Mouse (Mus musculus): ENCODE results near the gene Zfp992. TPM values are rescaled to one million over a fixed set of nuclear protein-coding genes. Genes with fewer than 3 reads are reported as not detected.
"Not testable (repeated sequence)": the region's sequence is repeated elsewhere in the genome, so short reads cannot be mapped to it uniquely, and the experiment has no call there.

The Zfp992 gene
- total RNA-seq, 2 experiments from 2014 or later: 2.5 to 2.8 TPM

DNA sequence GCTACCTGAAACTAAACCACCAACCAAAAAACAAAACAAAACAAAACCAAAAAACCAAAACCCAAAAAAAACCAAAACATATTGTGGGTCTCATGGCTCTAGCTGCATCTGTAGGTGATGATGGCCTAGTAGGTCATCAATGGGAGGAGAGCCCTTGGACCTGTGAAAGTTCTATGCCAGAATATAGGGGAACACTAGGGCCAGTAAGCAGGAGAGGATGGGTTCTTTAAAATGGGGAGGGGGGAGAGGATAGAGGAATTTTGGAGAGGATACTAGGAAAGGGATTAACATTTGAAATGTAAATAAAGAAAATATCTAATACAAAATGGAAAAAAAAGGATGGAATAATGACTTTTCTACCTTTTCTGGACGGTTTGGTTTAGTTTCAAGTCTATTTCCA lies 67.7 kb downstream of the Zfp992 start:
- no peak overlapping the region for H3K27ac ChIP-seq
- no peak for DNase-seq (ENCODE audit: low spot score in 2 of 2)
- no peak for TF ChIP-seq CTCF (conservative IDR thresholded peaks at IDR 0.05)
- no peak overlapping the region for H3K4me3 ChIP-seq

DNA sequence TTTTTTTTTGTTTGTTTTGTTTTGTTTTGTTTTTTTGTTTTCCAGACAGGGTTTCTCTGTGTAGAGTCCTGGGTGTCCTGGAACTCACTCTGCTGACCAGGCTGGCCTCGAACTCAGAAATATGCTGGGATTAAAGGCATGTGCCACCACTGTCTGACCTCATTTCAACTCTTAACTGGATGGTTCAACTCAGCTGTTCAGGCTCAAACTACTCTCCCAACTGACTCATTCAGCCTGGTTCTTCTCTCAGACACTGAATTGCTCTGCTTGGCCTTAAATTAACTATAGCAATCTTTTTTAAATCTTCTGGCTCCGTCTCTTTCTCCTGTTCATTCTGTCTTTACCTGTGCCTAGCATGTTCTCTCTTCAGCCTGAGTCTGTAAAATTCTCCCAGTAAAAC lies 68.3 kb downstream of the Zfp992 start:
- H3K4me3 ChIP-seq: not testable (repeated sequence)

More for the DNA sequence above, 68.3 kb downstream of the Zfp992 start:
- not testable (repeated sequence) for DNase-seq (ENCODE audit: low spot score in 2 of 2); H3K27ac ChIP-seq

Other genes starting within 250 kb of the Zfp992 start
- under 1 TPM in 1 of 2 experiments, not detected in 1; 0.20 TPM for gene Zfp981, start 53.0 kb downstream of the Zfp992 start, total RNA-seq (2021)
- 1 to 10 TPM; 2.4 to 3.7 TPM for gene Zfp993, start 161.9 kb downstream of the Zfp992 start, total RNA-seq (2021)

Measured in layer of hippocampus, adult 2 months (tissue).